Mouse (Mus musculus): ENCODE results near the gene Creb3l4.
"Not testable (repeated sequence)": the region's sequence is repeated elsewhere in the genome, so short reads cannot be mapped to it uniquely, and the experiment has no call there.

Creb3l4 gene

GRCm38 (mm10) chr3:90242984-90243775 is at the start of gene Creb3l4:
TSS of gene Creb3l4 (minus strand) at chr3:90243512.
- peak; percentile 37 for DNase-seq

- DNase-seq: peak; percentile 98
Measured at GRCm38 (mm10) chr3:90292345-90293275, 49.3 kb upstream of the Creb3l4 start, which contains the start of gene Gatad2b. TSS of gene Gatad2b (plus strand) at chr3:90293178.

- no peak for DNase-seq
Measured at GRCm38 (mm10) chr3:90291982-90292344, 48.7 kb upstream of the Creb3l4 start.

- DNase-seq: no peak
Measured at GRCm38 (mm10) chr3:90290602-90291001, 47.3 kb upstream of the Creb3l4 start.

GRCm38 (mm10) chr3:90289403-90289802 is 46.1 kb upstream of the Creb3l4 start:
- not testable (repeated sequence) for DNase-seq

GRCm38 (mm10) chr3:90284150-90284549 is 40.8 kb upstream of the Creb3l4 start:
- no peak for DNase-seq

- no peak for DNase-seq
Measured at GRCm38 (mm10) chr3:90280708-90281107, 37.4 kb upstream of the Creb3l4 start.

- no peak for DNase-seq
Measured at GRCm38 (mm10) chr3:90279743-90280142, 36.4 kb upstream of the Creb3l4 start.

GRCm38 (mm10) chr3:90279216-90279615 is 35.9 kb upstream of the Creb3l4 start:
- DNase-seq: no peak

- no peak for DNase-seq
Measured at GRCm38 (mm10) chr3:90278211-90278610, 34.9 kb upstream of the Creb3l4 start.

GRCm38 (mm10) chr3:90277793-90278192 is 34.5 kb upstream of the Creb3l4 start:
- DNase-seq: no peak

GRCm38 (mm10) chr3:90276858-90277257 is 33.5 kb upstream of the Creb3l4 start:
- DNase-seq: no peak

GRCm38 (mm10) chr3:90275286-90275685 is 32.0 kb upstream of the Creb3l4 start:
- no peak for DNase-seq

GRCm38 (mm10) chr3:90273855-90274254 is 30.5 kb upstream of the Creb3l4 start:
- no peak for DNase-seq

- DNase-seq: no peak
Measured at GRCm38 (mm10) chr3:90272170-90272569, 28.9 kb upstream of the Creb3l4 start.

GRCm38 (mm10) chr3:90270784-90271183 is 27.5 kb upstream of the Creb3l4 start:
- DNase-seq: no peak

- no peak for DNase-seq
Measured at GRCm38 (mm10) chr3:90268971-90269370, 25.7 kb upstream of the Creb3l4 start.

GRCm38 (mm10) chr3:90268190-90268589 is 24.9 kb upstream of the Creb3l4 start:
- DNase-seq: no peak

GRCm38 (mm10) chr3:90266901-90267775 is 23.8 kb upstream of the Creb3l4 start:
- no peak for DNase-seq

- no peak for DNase-seq
Measured at GRCm38 (mm10) chr3:90265932-90266741, 22.8 kb upstream of the Creb3l4 start.

- peak; percentile 93 for DNase-seq
Measured at GRCm38 (mm10) chr3:90265034-90265931, 22.0 kb upstream of the Creb3l4 start, which contains the start of gene Dennd4b. TSS of gene Dennd4b (plus strand) at chr3:90265185.
